Mouse (Mus musculus): ENCODE measurements around the gene Crb1. TPM values are rescaled to one million over a fixed set of nuclear protein-coding genes. Genes with fewer than 3 reads are reported as not detected.
A peak's percentile ranks its signal among the peaks of the same experiment; 100 is the strongest.
"Not testable (repeated sequence)": the region's sequence is repeated elsewhere in the genome, so short reads cannot be mapped to it uniquely, and the experiment has no call there.

Gene Crb1
- polyA plus RNA-seq, 1 experiment: 0.34 TPM

DNA sequence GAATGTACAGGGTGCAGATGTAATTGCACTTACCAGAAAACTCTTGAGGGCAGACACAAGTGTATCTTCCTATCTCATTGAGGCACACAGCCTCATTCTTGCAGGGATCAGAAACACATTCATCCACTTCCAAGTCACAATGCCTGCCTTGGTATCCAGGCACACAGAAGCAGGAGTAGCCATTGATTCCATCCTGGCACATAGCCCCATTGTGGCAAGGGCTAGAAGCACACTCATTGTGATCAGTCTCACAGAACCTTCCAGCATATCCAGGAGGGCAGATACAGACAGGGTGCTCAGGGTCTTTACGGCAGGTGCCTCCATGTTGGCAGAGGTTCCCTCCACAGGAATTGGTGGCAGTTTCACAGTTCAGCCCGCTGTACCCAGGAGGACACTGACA is 39.9 kb downstream of the Crb1 start:
- DNase-seq (ENCODE audit: extremely low spot score in 1 of 2, low spot score in 1 of 2): no peak

DNA sequence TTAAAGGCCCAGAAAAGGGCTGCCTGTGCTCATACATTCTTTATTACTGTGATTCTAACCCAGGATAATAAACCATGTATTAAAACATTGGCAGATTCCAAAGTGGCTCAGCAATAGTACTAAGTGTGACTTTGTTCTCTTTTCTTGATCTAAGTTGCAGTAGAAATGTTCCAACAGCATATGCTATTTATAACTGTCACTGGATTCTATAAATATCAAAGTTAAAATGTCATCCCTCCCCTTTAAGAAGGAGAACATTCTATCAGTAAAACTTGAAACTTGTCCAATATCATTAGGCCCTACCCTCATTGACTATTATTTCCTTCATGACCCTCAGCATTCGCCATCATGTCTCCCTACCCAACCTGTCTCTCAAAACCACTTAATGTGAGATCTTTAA is 48.1 kb downstream of the Crb1 start:
- DNase-seq (ENCODE audit: extremely low spot score in 1 of 2, low spot score in 1 of 2): no peak

DNA sequence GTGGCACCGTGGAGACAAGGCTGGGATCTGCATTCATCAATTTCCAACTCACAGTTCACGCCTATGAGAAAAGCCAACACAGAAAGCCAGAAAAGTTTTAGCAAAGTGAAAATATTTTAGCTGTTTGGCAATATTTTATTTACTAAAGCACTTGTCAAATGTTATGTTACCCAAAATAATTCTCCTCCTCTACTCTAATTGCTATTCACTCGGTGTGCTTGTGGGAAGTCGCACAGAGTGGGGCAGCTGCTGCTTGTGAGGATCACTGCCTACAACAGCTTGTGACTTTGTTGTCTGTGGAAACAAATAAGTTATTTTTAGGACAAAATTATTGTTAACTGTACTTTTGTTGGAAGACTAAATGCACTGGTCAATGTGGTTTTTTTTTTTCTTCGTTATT is 48.6 kb downstream of the Crb1 start:
- DNase-seq (ENCODE audit: extremely low spot score in 1 of 2, low spot score in 1 of 2): no peak

DNA sequence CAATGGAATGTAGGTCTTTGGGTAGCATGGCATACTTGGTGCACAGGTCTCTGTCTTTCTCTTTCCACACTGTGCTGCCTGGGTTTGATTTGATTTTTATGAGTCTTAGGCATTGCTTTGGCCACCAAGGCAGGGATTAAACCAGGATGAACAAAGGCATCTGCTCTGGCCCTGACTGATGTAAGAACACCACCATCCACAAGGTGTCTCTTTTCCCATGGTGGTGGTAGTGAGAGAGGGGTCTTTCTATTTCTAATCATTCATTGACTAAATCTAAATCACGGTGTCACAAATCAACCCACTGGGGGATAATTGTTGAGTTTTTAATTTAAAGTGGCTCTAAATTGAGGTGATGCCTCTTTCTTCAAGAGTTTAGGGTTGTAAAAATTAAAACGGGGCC is 51.5 kb downstream of the Crb1 start:
- no peak for DNase-seq (ENCODE audit: extremely low spot score in 1 of 2, low spot score in 1 of 2)

DNA sequence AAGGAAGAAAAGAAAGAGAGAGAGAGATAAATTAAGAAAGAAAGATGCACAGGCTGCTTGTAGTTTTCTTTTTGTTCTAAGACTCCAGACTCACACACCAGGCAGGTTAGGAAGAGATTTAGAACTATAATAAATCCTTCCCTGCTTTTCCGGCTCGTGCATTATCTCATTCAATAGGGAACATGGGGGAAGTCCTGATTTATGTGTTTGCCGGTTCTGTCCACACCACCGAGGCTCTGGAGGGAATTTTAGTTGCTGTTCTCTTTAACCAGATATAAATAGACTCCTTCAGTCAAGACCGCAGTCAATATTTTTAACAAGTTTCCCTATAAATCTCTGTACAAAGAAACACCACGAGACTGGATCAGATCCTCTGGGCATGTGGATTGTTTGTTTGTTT is 57.1 kb downstream of the Crb1 start:
- DNase-seq (ENCODE audit: extremely low spot score in 1 of 2, low spot score in 1 of 2): no peak

DNA sequence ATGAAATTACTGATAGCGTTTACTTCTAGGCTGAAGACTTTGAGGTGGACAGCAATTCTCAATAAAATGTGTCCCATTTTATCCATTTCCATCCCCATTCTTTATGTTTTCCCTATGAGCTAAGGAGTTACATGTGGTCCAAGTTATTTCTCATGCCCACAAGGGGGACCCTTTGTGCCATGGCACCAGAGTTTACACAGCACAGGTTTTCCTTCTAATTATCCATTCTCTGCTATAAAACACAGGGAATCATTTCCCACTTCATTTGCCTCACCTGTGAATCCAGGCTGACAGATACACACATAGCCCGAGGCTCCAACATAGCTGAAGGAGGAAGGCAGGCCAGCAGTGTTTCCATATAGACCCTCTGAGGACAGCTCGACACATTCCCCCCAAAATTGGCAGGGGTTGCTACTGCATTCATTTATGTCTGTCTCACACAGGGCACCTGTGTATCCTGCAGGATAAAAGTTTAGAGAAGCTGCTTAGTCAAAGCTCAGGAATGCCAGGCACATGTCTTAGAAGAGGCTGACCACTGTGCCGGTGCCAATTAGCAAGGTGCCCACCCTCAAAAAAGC is 62.5 kb downstream of the Crb1 start:
- no peak for DNase-seq (ENCODE audit: extremely low spot score in 1 of 2, low spot score in 1 of 2)

DNA sequence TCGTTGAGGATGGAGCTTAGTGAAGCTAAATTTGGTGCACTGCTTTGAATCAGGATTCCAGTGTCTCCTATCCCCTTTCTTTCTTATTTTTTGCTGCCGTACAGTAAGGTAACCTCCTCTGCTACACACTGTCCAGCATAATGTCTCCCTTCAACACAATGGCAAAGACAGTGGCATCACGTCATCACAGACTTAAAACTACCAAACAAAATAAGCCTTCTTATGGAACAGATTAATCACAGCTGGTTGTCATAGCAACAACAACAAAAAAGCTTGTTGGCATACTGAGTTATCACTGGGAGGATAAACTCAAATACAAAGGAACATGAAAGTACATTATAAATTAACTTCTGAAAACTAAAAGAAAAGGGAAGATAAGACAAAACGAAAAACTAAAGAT is 68.0 kb downstream of the Crb1 start:
- no peak for DNase-seq (ENCODE audit: extremely low spot score in 1 of 2, low spot score in 1 of 2)

DNA sequence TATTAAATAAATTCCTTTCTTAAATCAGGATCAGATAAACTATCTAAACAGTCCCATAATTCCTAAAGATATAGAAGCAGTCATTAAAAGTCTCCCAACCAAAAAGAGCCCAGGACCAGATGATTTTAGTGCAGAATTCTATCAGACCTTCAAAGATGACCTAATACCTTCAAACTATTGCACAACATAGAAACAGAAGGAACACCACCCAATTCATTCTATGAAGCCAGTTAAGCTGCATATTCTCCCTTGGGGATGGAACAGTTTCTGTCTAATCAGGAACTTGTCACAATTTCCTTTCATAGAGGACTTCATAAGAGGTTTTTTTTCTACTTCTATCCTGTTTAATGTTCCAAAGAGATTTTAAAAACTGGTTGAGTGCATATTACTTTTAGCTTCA is 74.4 kb downstream of the Crb1 start:
- not testable (repeated sequence) for DNase-seq (ENCODE audit: extremely low spot score in 1 of 2, low spot score in 1 of 2)

DNA sequence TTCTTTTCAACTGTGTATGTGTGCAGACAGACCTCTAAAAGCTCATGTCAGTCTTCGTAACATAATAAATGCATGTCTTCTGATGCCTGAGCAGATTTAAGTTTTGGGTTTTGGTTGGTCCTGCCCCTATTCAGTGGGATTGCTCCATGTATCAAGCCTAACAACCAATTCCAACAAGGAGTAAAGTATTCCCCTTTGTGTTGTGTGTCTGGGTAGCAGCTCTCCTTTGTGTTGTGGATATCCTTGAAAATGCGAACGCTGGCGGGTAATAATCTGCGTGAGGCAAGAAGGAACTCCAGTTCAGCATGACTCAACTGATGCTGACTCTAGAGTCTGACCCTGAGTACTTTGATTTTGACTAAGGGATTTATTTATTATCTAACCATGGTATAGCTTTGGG is 75.1 kb downstream of the Crb1 start:
- DNase-seq (ENCODE audit: extremely low spot score in 1 of 2, low spot score in 1 of 2): no peak

DNA sequence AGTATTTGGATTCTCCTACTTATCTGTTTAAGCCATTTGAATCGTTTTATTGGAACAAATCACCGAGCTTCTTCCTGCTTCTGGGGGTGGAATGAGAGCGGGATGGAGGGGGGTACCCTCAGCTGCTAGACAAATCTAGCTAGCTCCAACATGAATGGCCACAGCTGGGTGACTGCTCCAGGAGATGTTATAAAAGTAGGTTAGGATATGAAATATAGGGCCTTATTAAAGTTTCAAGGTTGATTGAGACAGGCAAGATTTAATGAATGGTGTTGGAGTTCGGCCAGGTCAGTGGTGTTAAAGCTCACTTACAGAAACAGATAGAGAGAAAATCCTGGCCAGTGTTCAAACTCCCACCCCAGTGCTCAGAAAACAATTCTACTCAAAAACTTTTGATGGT is 84.9 kb downstream of the Crb1 start:
- DNase-seq (ENCODE audit: extremely low spot score in 1 of 2, low spot score in 1 of 2): no peak

DNA sequence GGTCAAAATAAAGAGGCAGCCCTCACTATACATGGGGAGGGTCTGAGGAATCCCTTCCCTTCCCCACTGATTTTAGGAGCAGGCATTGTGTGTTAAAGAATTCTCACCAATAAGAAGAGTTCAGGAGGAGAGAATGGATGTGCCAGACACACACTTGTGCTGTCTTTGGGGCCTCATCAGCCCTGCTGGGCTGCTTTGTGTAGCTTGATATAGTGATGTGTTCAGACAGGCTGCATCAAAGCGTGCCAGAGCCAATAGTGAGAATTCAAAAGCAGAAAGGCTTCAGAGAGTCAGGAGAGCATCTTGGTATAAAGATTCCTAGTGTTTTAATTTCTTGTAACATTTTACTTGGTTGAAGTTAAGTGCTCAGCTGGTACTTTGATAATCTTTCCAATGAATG is 85.3 kb downstream of the Crb1 start:
- no peak for DNase-seq (ENCODE audit: extremely low spot score in 1 of 2, low spot score in 1 of 2)

DNA sequence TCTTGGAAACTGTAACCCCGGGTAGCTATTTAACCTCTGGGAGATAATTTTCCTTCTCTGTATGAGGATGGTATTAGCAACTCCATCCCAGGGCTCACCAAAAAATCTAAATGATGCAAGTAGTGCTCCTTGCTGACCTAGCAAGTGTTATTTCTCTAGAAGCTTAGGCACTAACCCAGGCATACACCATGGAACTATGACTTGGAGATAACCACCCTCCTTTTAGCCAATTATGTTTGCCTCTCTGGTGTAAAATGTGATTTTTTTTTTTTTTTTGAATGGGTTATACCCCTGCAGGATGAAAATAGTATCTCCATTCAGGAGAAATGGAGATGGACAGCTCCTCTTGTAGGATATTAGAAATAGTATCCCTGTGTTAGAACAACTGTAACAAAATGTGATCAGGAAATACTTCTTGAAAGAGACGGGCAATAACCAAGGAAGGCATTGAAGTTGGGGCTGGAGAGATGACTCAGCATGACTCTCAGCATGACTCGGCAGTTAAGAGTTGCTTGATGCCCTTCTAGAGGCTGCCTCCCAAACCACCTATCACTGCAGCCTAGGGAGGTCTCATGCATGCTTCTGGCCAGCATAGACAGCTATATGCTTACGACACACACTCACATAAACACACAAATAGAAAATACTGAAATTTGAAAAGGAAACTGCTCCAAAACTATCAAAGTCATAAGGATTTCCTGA is 100.1 kb downstream of the Crb1 start:
- DNase-seq (ENCODE audit: extremely low spot score in 1 of 2, low spot score in 1 of 2): no peak

DNA sequence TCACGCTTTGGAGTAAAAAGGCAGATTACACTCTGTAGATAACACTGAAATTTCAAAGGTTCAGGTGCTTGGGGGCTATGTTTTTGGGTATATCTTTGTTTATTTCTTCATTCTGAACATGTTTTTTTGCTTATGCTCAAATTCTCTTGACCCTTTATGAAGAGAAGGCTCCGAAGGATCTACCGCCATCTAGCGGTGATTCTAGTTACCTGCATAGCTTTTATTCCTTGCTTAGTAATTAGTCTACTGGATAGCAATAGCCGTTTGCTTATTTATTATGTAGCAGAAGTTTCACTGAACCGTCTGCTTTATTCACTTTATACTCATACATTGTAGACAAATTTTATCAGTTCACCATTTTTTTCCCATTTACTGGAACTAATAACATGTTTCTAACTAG is 109.1 kb downstream of the Crb1 start:
- peak; percentile 26 to 82 for DNase-seq (ENCODE audit: extremely low spot score in 1 of 2, low spot score in 1 of 2)

DNA sequence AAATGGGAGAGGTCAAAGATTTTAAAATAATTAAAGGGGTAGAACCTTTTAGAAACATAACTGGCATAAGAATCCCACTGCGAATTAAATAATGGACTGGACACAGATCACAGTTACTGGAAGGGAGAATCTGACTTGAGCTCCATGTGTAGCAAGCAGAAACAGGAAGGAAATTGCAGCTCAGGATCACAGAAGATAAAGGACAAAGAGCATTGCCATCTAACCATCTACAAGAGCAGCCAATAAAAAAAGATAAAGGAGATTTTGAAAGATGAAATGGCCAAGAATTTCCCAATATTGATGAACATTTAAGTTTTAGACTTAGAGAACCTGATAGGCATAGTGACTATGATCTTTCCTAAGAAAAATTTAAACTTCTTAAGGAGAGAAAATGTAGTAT is 112.7 kb downstream of the Crb1 start:
- DNase-seq (ENCODE audit: extremely low spot score in 1 of 2, low spot score in 1 of 2): no peak

DNA sequence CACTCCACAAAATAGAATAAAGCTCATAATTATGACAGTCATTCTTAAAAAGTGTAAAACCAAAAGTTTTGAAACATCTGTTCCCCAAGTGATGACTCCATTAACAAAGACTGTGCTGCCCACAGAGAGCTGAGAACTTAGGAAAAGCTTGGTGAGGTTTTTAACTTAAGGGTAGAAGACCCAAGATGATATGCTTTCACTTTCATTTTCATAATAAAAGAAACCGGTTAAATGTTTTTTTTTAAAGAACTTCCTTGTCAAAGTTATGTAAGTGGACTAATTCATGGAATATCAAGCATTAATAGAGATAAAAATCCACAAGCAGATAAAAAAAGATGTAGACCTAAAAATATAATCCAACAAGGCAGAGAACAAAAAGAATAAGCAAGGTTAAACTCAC is 113.7 kb downstream of the Crb1 start:
- no peak for DNase-seq (ENCODE audit: extremely low spot score in 1 of 2, low spot score in 1 of 2)

DNA sequence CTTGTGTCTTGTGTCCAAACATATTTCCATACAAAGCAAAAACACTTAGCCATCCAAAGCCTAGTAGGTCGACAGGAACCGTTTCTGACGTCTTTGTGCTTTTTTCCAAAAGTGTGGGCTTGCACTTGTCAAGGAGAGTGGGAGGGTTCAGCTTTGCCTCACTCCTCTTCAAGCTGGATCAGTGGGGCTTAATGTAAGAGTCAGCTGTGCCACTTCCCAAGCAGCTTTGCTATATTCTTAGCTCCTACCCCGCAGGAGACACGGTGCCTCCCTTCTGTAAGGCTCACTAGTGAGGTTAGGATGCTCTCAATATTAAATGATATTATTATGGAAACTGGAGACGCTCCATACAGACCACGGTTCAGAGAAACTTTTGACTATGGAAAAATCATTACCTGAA is 121.3 kb downstream of the Crb1 start:
- DNase-seq (ENCODE audit: extremely low spot score in 1 of 2, low spot score in 1 of 2): no peak

DNA sequence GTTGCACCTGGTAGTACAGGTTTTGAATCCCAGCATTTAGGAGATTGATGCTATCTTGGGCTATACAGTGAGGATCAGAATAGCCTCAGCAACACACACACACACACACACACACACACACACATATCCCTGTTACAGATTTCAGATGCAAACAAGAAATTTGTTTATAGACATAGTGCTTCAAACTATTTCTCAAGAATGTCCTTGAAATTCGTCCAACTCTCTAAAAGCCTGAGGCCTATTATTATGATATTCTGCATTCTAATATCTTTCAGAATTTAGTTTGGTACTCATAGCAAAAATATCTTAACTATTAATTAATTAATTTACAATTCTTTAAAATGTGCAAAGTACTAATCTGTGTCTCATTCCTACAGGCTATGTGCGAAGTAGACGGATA is 124.9 kb downstream of the Crb1 start:
- no peak for DNase-seq (ENCODE audit: extremely low spot score in 1 of 2, low spot score in 1 of 2)

DNA sequence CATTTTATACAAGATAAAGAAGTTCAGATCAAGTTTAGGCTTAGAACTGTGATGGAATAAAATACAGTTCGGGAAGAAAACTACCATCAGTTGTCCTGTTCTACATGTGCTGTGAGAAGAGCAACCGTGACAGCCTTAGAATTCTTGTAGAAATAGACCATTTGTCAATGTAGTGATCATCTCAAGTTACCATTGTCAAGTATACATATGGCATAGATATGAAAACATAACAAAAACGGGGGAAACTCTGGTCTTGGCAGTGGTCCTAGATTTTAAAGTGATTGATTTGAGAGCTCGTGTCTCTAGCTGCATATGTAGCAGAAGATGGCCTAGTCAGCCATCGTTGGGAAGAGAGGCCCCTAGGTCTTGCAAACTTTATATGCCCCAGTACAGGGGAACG is 127.7 kb downstream of the Crb1 start:
- no peak for DNase-seq (ENCODE audit: extremely low spot score in 1 of 2, low spot score in 1 of 2)

DNA sequence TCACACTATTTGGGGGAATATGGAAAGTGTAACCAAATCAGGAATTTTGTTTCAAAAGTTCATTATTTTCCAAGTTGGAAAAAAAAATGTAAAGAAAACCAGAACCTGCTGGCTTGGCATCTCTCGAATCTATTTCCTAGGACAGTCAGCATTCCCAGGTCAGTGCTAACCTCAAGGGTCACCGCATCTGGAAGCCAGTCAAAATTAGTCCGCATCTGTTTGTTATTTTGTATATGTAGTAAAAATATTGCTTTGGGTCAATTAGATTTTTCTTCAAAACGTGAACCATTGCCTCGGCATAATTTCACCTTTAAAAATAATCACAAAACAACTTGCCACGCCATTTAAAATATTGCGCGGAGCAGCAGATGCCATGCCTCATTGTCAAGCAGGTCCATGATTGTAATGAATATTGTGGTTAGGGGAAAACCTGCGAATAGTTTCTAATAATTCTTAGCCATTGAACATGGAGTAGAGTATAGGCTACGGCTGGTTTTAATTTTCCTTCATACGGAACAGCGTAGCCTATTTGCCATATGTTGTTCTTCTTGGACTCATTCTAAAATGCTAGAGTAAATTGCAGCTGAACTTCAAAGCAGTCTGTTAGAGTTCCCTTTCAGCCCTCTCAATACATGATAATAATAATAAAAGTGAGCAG is 130.0 kb downstream of the Crb1 start:
- no peak for DNase-seq (ENCODE audit: extremely low spot score in 1 of 2, low spot score in 1 of 2)

DNA sequence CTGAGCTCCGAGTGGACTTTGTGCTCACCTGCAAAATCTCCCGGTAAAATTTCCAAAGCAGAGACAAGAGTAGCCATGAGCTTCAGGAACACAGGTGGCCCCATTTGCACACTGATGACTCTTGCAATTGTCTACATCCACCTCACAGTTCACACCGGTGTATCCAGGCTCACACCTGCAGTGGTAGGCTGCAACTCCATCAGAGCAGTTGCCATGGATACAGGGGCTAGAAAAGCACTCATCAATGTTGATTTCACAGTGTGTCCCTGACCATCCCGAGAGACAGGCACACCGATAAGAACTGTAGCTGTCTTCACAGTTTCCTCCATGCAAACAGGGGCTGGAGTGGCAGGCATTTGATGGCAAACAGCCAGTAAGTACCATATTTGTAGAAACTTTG is 140.1 kb downstream of the Crb1 start:
- DNase-seq (ENCODE audit: extremely low spot score in 1 of 2, low spot score in 1 of 2): no peak

DNA sequence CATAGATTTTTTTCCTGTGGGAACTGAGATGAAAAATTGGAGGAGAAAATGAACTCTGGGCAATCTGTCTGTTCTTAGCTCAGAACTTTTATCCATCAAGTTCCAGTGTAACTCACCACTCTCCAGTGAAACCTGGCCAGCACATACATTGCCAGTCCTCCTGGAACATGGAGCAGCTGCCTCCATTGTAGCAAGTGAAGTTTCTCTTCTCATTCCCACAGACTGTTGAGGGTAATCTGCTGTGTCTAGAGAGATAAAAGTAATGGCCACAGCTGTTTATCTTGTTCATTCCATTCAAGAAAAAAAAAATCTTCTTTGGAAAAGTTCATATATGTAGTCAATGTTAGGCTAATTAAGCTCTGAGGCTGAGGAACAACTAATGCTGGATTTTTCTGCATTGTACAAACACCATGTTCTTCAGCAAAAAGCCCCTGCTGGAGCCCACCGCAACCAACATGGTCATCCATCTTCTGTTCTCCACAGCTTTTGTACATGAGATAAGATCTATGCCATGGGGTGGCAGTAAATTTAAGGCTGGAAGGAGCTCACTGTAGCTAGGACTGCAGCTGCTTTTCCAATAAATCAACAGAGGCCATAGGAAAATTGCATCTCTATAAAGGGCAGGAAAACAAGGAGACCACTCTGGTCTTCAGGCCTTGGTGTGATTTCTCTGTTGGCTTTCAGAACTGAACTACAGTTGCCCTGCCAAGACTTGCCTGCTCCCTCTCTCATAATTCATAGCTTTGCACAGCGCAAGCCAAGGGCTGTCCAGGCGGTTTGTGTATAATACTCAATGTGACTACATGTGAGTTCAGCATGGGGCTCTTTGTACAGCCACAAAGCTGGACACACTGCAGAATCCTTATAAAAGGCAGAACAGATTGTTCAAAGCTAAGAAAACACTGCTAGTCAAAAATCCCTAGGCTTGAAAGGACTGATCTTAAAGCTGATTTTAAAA is 142.0 kb downstream of the Crb1 start:
- no peak for DNase-seq (ENCODE audit: extremely low spot score in 1 of 2, low spot score in 1 of 2)
